Mouse (Mus musculus) heart, postnatal 0 days (tissue): Measurements from ENCODE around the gene Ldhc. TPM values are rescaled to one million over a fixed set of nuclear protein-coding genes. Genes with fewer than 3 reads are reported as not detected.

ENCODE experiments used
- ATAC-seq: fragments of 200-750 bp; cut with Nextera tagmentation; 2 replicates; pipeline ENCODE4 v1.8.0; 2017; ENCODE audit warnings: low read depth, moderate number of reproducible peaks, moderate library complexity; ENCODE audit not compliant: insufficient read depth
- DNase-seq: peaks from one replicate; pipeline ENCODE4 v3.0.0-alpha.2; 2016; ENCODE audit warnings: low spot score
- H3K27ac ChIP-seq: fragments of 300-500 bp; sonication (generic); 2 replicates; pipeline ENCODE4 v1.5.1; 2014; ENCODE audit warnings: low read depth, mild to moderate bottlenecking
- H3K27me3 ChIP-seq: fragments of 300-500 bp; sonication (generic); 2 replicates; pipeline ENCODE4 v1.6.1; 2014; ENCODE audit warnings: low read length, mixed read lengths; ENCODE audit not compliant: control insufficient read depth, insufficient read depth
- H3K36me3 ChIP-seq: fragments of 300-500 bp; sonication (generic); replicated peaks from 2 replicates; pipeline ENCODE4 v1.6.1; 2014; ENCODE audit warnings: low read length, mixed read lengths; ENCODE audit not compliant: control insufficient read depth, insufficient read depth
- H3K4me1 ChIP-seq: fragments of 300-500 bp; sonication (generic); 2 replicates; pipeline ENCODE4 v1.6.1; 2014; ENCODE audit warnings: antibody characterized with exemption; ENCODE audit not compliant: control insufficient read depth, insufficient read depth
- H3K4me2 ChIP-seq: fragments of 300-500 bp; sonication (generic); 2 replicates; pipeline ENCODE4 v1.6.1; 2014; ENCODE audit warnings: low read depth, mild to moderate bottlenecking, low read length, moderate library complexity
- H3K4me3 ChIP-seq: fragments of 300-500 bp; sonication (generic); 2 replicates; pipeline ENCODE4 v1.5.1; 2014; ENCODE audit warnings: low read depth, low read length
- H3K9ac ChIP-seq: fragments of 300-500 bp; sonication (generic); replicated peaks from 2 replicates; pipeline ENCODE4 v1.6.1; 2014; ENCODE audit warnings: low read depth, low read length, mixed read lengths
- H3K9me3 ChIP-seq: fragments of 300-500 bp; sonication (generic); replicated peaks from 2 replicates; pipeline ENCODE4 v1.6.1; 2016; ENCODE audit warnings: low read length; ENCODE audit not compliant: control insufficient read depth
- CTCF ChIP-seq: IDR thresholded peaks from 2 replicates; pipeline ENCODE4 v1.5.1; 2016; ENCODE audit warnings: antibody characterized with exemption, control low read depth, low read depth
- EP300 ChIP-seq: IDR thresholded peaks from 2 replicates; pipeline ENCODE4 v1.6.1; 2016; ENCODE audit warnings: antibody characterized with exemption, low read depth
- WGBS: fragments of 180-500 bp; shearing (Covaris S2); extraction: QIAGEN DNeasy Blood & Tissue Kit; methylation state at CpG from one replicate; pipeline ENCODE4 v1.1.7; 2014; 5-methylcytosine and 5-hydroxymethylcytosine counted together
- polyA plus RNA-seq: library from polyadenylated mRNA; unstranded; fragments of >200 nt; fragmentation: Nextera tagmentation; extraction: Ambion mirVana; gene quantifications from 2 replicates; pipeline ENCODE4 v1.2.1, GENCODE M21; 2015
- total RNA-seq: library from RNA; depleted of rRNA; stranded (reverse); fragments of >200 nt; gene quantifications from 2 replicates; pipeline ENCODE4 v1.2.3, GENCODE M21; 2014; ENCODE audit warnings: low replicate concordance

Gene Ldhc
- total and polyA plus RNA-seq, 2 experiments from 2014 or later = not detected

GRCm38 (mm10) chr7:46851026-46851425 is 10.0 kb upstream of the Ldhc start:
- no peak for DNase-seq
- no peaks in the 10 kb centered on the region for H3K9me3 ChIP-seq
- WGBS = 73% methylated on average over 7 of the region's 7 CpGs
- H3K9ac ChIP-seq = no peak overlapping the region
- no peak overlapping the region for H3K27ac ChIP-seq
- peaks cover 84% of the 10 kb centered on the region for H3K36me3 ChIP-seq
- H3K4me3 ChIP-seq = no peak overlapping the region
- H3K27me3 ChIP-seq = no peaks in the 10 kb centered on the region
- TF ChIP-seq EP300 = no peak
- TF ChIP-seq CTCF = 0 out of 2 replicates have a peak, but pooled peaks have one; percentile 11
- ATAC-seq = no peak
- H3K4me2 ChIP-seq = no peak overlapping the region
- H3K4me1 ChIP-seq = peaks cover 3% of the 10 kb centered on the region; the same call in 1 of the 2 replicates

DNA sequence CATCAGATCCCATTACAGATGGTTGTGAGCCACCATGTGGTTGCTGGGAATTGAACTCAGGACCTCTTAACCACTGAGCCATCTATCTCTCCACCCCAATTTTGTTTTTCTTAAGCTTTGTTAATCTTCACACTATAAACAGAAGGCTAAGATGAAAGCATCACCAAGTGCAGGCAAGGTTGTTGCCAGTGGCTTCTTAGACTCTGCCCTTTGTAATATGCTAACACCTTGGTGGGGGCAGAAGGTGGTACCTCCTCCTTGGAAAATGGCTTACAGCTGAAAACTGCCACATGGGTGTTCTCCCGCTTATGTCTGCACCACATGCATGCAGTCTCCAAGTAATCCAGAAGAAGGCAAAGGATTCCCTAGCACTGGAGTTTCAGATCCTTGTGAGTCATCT is 8.3 kb upstream of the Ldhc start:
- no peak for ATAC-seq
- peaks cover 87% of the 10 kb centered on the region for H3K36me3 ChIP-seq
- H3K4me2 ChIP-seq = no peak overlapping the region
- no peak for TF ChIP-seq CTCF
- no peak for TF ChIP-seq EP300
- no peaks in the 10 kb centered on the region for H3K27me3 ChIP-seq
- no peak for DNase-seq
- no peaks in the 10 kb centered on the region for H3K4me1 ChIP-seq
- no peak overlapping the region for H3K27ac ChIP-seq
- no peak overlapping the region for H3K9ac ChIP-seq
- H3K4me3 ChIP-seq = no peak overlapping the region
- WGBS = 83% methylated on average over 1 of the region's 1 CpGs
- H3K9me3 ChIP-seq = no peaks in the 10 kb centered on the region

- TF ChIP-seq CTCF = no peak
- TF ChIP-seq EP300 = no peak
- whole genome bisulfite sequencing = 76% methylated on average over 9 of the region's 9 CpGs
- H3K4me1 ChIP-seq = no peaks in the 10 kb centered on the region
- no peak overlapping the region for H3K4me2 ChIP-seq
- no peak overlapping the region for H3K9ac ChIP-seq
- no peak overlapping the region; the same call in 1 of the 2 replicates for H3K27ac ChIP-seq
- peaks cover 80% of the 10 kb centered on the region for H3K36me3 ChIP-seq
- ATAC-seq = no peak
- DNase-seq = no peak
- H3K4me3 ChIP-seq = no peak overlapping the region
- H3K9me3 ChIP-seq = no peaks in the 10 kb centered on the region
- no peaks in the 10 kb centered on the region for H3K27me3 ChIP-seq
Observed at GRCm38 (mm10) chr7:46853365-46853764, 7.6 kb upstream of the Ldhc start.

- Histone ChIP-seq H3K9ac (no peak overlapping the region), H3K9me3 (no peaks in the 10 kb centered on the region), H3K4me3 (no peak overlapping the region), H3K4me1 (no peaks in the 10 kb centered on the region), H3K4me2 (no peak overlapping the region), H3K27me3 (no peaks in the 10 kb centered on the region), H3K27ac (no peak overlapping the region), H3K36me3 (peaks cover 54% of the 10 kb centered on the region)
- ATAC-seq (no peak), DNase-seq (no peak)
- 64% methylated on average over 7 of the region's 7 CpGs for WGBS
- TF ChIP-seq CTCF = no peak
- TF ChIP-seq EP300 = no peak
Observed at GRCm38 (mm10) chr7:46855866-46856560, 5.0 kb upstream of the Ldhc start.

DNA sequence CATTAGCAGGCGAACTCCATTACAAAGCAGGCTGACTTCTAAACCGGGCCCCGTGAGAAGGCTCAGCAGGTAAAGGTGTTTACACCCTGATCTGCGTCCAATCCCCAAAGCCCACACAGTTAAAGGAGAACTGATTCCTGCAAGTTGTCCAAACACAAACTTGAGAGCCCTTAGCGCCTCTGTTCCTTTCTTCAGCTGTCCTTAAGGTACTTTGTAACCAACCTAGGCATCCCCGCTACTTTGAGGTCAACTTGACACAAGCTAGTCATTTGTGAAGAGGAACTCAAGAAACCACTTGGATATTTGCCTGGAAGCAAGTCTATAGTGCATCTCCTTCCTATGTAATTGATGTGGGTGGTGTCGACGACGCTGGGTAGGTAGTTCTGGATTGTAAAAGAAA is 3.6 kb upstream of the Ldhc start:
- ATAC-seq = no peak

GRCm38 (mm10) chr7:46859031-46859430 is 2.0 kb upstream of the Ldhc start:
- DNase-seq (no peak), ATAC-seq (no peak)
- no peak for TF ChIP-seq EP300
- no peak overlapping the region for H3K4me3 ChIP-seq
- H3K4me2 ChIP-seq = no peak overlapping the region
- H3K9me3 ChIP-seq = no peaks in the 10 kb centered on the region
- H3K4me1 ChIP-seq = no peaks in the 10 kb centered on the region
- no peak overlapping the region for H3K9ac ChIP-seq
- no peak overlapping the region for H3K27ac ChIP-seq
- no peaks in the 10 kb centered on the region for H3K27me3 ChIP-seq
- WGBS = 58% methylated on average over 6 of the region's 6 CpGs
- peaks cover 24% of the 10 kb centered on the region for H3K36me3 ChIP-seq

More for the DNA sequence above, 3.6 kb upstream of the Ldhc start:
- H3K36me3 ChIP-seq = peaks cover 40% of the 10 kb centered on the region
- no peaks in the 10 kb centered on the region for H3K9me3 ChIP-seq
- WGBS = 75% methylated on average over 9 of the region's 9 CpGs
- no peak for DNase-seq
- H3K27me3 ChIP-seq = no peaks in the 10 kb centered on the region
- no peak overlapping the region for H3K9ac ChIP-seq
- no peak overlapping the region for H3K27ac ChIP-seq
- no peaks in the 10 kb centered on the region for H3K4me1 ChIP-seq
- TF ChIP-seq CTCF (no peak), EP300 (no peak)
- no peak overlapping the region for H3K4me3 ChIP-seq
- H3K4me2 ChIP-seq = no peak overlapping the region
